Mouse (Mus musculus) G1E (cell line): ENCODE results near the gene Sdk1.

Experiments
- CTCF ChIP-seq: IDR thresholded peaks from 2 replicates; pipeline ENCODE4 v1.5.1; 2012; ENCODE audit warnings: low read depth, low read length, inconsistent platforms, mixed read lengths
- GATA1 ChIP-seq: IDR thresholded peaks from 2 replicates; pipeline ENCODE4 v1.6.1; 2012; ENCODE audit warnings: borderline replicate concordance, low read length, inconsistent platforms, mixed read lengths

DNA sequence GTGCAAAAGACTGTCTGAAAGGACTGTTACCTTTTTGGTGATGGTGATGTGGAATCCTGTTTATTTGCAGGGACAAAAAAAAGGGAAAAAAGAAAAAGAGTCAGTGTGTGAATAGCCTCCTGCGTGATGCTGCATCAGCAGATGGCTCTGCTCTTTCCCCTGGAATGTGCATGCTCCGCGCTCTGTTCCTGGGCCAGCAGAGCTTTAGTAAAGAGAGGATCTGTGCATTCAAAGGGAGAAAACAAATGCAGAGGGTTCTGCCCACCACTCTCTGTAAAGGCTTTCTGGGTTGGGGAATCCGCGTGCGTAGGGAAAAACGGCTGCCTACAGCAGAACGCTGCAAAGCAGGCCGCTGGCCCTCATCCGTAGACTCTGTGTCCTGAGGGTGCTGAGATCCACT is 644.7 kb downstream of the Sdk1 start:
- TF ChIP-seq CTCF (no peak), GATA1 (no peak)
